Mouse (Mus musculus) right cerebral cortex, postnatal 25 days (tissue): ENCODE data around the gene Tpi1.
"Not testable (repeated sequence)": the region's sequence is repeated elsewhere in the genome, so short reads cannot be mapped to it uniquely, and the experiment has no call there.

Experiments
- DNase-seq: peaks from one replicate; pipeline ENCODE4 v3.0.0; 2022

The Tpi1 gene

DNA sequence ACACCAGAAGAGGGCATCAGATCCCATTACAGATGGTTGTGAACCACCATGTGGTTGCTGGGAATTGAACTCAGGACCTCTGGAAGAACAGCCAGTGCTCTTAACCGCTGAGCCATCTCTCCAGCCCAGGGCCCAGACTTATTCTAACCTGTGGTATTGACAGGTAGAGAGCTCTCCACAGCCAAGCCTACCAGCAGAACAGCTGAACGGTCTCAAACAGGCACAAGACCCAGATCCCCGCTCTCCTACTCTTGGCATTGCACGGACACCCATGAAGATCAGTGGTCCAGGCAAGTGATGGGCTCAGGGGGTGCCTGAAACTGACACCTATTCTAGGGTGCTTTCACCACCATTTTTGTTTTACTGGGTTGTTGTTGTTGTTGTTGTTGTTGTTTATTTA is 17.1 kb upstream of the Tpi1 start:
- not testable (repeated sequence) for DNase-seq

DNA sequence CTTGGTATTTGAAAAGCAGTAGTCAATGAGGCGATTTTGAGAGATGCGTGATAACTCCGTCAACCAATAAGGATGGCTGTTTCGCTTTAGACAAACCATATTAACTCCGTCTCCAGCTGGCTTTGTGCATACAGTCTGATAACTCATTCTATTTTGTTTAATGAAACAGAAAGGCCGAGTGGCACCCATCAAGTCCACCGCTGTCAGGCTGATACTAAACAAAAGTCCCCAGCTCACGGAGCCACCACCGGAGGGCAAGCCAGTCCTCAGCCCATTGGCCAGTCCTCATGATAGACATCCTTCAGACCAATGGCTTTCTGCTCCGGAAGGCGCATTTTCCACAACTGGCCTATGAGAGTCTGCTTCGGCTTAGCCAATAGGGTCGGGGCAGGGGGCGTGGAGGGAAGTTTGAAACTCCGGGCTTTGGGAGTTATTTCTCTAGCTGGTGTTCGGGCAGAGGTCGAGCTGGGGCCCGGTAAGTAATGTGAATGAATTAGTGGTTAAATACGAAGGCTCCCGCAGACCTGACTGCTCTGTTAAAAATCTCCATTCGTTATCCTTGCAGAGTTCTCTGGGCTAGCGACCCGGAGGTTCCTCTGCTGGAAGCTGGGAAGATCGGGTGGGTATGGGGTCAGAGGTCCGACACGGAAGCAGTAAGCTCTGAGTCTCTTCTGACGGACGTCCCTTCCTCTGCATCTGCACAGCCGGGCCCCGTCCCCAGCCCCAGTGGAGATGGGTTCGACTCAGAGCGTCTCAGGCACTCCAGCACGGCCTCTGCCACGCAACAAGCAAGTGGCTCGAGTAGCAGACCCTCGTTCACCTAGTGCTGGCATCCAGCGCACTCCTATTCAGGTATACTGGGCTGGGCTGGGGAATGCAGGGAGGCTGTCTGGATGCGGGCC is 16.0 kb upstream of the Tpi1 start:
- DNase-seq: peak; percentile 90

DNA sequence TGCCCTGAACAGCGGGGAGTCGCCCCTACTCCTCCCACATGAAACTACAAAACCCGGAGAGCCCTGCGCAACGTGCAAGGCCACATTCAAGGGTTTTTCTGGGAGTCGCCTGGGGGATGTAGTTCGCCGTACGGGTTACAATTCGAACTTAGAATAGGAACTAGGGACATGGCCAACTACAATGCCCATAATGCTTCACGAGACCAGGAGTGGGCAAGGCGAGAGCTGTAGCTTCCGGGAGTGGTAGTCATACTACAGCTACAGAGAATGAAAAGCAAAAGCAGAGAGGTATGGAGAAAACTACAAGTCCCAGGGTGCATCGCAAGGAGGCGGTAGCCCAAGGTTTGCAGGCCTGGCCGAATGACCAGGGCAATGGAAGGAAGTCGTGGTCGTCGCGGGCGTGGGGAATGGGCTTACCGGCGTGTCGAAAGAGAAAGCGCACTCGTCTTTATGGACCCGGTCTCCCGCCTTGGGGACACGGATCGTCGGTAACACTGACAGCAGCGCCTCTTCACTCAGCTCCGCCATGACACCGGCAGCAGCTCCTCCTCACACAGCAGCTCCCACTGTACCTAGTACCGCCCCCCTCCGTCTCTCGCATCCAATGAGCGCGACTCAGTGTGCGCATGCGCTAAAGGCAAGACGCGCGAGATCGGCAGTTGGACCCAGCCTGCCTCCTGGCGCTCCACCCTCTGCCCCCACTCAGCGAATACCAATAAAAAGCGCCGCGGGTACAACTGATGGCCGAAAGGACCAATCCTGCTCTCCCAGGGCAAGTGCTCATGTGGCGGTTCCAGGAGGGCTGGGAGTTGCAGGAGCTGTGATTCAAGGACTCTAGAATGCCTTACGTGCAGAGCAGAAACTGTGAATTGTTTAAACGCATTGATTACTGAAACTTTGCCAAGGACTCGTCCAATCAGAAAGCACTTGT is 15.0 kb upstream of the Tpi1 start, which contains the start of the genes Usp5 and Cdca3:
Gene Usp5, minus strand, starts transcription at position 617 of the 931 bp plus-strand sequence.
Gene Cdca3, plus strand, starts transcription at position 680 of the 931 bp plus-strand sequence.
- DNase-seq: peak; percentile 99

DNA sequence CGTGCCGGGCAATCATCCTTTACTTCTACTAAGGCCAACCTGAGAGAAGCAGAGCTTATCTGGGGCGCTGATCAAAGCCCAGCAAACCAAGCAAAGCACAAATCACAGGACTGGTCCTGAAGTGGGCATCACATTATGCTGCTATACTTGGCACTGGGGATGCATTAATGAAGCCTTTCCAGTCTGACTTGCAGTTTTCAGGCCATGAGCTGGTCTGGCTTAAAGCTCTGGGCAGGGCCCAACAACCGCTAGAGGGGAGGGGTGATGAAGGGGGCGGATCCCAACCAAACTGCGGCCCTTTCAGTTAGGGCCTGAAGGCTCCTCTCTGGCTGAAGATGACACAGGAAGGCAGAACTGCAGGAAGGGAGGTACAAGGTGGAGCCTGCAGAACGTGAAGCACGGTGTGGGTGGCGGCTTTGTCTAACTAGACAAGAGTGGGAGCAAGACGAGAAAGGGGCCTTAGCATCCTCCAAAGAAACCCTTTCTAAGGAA is 14.1 kb upstream of the Tpi1 start:
- DNase-seq: no peak

DNA sequence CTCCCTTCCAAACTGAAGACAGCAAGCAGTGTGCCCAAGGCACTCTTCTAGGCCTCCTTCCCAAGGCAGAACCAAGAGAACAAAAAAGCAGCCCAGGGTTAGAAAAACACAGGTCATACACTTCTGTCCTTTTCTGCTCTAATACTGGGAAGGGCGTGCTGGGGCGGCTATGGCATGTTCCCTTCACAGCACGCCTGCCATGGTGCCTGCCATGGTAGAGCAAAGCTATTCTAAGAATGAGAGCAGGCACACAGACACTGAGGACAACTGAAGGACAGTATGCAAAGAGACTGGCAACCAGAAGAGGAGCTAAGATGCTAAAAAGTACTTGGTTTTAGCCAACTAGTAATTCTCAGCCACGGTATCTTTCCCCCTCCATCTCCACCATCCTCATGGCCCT is 8.0 kb upstream of the Tpi1 start:
- no peak for DNase-seq

DNA sequence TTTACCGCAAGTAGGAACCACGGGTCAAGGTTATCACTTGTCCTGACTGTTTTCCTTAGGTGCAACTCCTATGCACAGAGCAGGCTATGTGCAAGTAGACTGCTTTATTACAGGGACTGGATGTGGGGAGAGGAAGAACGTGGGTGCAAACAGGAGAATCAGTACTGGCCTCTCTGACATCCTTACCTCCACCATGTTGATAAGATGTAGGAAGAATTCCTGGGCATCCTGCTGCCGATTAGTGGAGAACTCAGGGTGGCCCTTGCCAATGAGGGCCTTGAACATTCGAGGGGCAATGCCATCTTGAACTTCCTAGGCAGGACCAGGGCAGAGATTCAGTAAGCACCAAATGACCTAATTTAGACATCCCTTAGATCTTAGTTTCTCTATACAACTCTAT is 6.8 kb upstream of the Tpi1 start:
- DNase-seq: no peak

DNA sequence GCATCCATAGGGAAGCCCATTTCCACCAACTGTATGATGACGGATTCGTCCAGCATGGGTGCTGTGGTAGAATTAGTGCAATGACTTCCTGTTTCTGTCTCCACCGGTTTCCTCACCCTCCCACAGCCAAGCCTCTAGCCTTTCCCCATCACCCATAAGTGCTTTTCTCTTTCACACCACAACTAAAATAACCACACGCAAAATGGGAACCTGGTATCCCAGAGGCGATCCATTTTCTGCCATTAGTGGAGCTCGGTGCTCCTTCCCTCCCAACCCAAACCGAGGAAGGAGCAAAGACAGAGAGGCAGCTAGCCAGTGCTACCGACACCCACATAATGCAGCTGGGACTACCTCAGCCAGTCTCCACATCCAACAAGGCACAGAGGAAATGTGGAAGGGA is 3.9 kb upstream of the Tpi1 start:
- DNase-seq: no peak

DNA sequence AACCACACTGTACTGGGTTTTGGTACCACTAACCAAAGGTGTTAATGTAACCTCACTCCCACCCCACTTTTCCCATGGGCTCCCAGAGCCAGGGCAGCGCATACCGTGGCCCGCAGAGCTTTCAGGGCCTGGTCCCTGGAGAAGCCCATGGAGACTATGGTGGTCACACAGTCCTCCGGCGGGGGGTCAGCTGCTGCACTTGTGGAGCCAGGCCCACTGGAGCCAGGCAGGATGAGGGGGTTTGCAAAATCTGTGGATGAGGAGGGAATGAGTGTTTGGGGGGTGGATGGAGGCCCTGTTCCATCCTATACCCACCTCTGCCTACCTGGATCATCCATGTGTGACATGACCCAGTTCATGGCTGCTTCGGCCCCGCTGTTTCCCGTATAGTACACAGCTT is 3.5 kb upstream of the Tpi1 start:
- no peak for DNase-seq

DNA sequence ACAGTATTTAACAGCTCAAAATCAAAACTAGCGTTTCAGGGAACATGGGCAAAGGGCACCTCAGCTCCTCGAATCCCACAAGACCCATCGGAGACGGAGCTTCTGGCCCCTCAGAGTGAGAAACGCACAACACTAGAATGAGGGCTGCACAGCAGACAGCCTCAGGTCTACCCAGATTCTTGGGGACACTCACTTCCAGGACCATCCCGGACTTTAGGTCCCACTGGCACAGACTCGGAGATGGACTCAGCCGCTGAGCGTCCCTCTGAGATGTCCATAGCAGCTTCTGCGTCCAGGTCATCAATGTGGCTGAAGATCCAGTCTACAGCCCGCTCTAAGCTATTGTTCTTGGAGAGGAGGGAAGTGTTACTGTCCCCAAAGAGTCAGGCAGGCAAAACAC is 3.0 kb upstream of the Tpi1 start:
- DNase-seq: no peak

DNA sequence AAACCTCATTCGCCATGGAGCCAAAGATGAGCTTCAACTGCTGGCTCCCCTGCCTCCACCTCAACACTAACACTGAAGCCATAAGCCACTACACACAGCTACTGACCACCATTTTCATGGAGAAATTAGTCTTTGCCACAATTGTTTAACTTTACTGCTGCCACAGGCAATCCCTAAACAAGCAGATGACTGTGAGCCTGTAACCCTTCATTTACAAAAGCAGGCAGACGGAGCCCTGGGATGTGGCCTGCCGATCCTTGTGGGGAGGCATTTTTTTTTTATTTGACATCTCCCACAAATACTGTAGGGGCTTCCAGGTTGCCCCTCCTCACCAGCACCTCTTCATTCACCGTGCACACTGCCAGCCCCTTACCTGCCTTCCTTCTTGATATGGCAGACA is 2.5 kb upstream of the Tpi1 start:
- no peak for DNase-seq

DNA sequence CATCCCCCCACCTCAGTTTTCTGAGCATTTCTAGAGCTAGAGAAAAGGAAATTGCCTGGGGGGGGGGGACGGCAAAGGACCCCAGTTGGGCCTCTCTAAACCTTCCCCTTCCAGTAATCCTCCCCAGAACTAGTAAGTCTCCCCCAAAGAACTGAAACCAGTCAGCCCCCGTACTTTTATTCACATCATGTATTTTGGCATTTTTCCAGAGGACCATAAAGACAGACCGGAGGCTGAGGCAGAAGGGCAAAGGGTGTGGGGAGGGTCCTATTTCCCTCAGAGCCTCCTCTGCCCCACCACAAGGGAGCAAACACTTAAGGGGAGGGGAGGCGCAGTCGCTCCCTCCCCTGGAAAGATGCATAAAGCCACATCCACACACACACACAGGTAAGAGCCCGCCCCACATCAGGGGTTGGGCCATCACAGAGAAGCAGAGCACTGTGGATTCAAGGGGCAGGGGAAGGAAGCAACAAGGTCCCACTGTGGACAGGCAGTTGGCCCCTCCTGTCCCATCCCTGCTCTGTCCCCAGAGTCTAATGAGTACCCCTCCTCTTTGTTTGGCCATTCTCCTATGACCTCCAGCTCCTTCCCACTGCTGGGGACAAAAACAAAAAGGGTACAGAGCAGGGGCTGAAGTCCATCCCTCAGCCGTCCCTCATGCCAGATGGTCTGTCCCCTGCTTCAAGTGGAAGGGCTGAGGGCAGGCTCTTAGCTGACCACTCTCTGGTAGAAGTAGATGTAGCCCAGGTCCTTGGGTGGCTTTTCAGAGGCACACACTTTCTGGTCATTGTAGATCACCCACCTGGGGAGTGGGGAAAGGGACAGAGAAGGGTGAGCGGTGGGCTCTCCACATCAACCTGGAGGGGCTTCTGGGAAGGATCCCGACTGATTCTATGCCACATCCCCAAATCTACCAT is 1.0 kb upstream of the Tpi1 start:
- no peak for DNase-seq

DNA sequence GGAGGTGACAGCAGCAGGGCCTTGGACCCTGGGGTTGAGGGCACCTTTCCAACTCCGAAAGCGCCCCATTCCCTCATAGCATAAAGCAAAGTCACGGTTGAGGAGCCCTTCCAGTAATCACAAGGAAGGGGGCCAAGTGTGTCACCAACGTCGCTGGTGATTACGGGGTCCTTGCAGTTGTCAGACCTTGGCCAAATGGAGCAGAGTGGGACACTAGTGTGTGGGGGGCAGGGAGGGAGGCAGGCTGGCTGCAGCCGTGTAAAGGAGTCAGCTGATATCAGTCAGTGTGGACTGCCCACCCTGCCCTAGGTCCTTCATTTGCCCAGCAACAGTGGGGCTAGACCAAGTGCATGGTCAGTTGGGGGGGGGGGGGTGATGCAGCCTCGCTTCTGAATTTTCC is 352 bp upstream of the Tpi1 start:
- no peak for DNase-seq

DNA sequence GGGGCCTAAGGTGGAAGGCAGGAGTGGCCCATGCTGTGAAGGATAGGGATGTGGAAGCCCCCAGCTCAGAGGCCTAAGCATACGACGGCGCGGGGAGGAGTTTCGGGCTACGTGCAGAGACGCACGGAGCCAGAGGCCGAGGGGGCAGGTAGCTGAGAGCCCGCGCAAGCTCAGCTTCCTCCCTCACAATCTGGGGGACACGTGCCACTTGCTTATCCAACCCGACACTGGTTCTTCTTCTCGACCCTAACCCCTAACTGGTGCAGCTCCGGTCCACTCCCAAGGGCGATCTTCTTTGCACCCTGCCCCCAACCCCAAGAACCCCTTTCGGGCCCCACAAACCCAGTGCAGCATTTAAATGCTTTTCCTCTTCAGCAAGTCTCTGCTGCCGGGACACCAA is 600 bp downstream of the Tpi1 start:
- DNase-seq: peak; percentile 76

DNA sequence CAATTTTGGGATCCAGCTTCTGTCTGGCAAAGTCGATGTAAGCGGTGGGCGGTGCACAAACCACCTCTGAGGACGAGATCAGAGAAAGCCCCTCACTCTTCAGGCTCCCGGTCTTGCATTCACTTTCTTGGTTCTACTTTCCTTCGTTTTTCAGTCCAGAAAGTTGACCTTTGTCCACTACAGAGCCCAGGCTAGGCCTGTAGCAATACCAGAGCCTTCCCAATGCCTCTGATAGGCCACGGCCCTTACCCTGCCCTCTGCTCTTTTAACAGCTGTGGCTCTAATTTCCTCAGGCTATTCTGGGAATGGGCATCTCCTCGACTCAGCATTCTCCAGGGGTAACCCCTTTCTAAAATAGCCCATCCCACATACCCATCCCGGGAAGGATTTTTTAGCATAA is 1.2 kb downstream of the Tpi1 start:
- DNase-seq: no peak

DNA sequence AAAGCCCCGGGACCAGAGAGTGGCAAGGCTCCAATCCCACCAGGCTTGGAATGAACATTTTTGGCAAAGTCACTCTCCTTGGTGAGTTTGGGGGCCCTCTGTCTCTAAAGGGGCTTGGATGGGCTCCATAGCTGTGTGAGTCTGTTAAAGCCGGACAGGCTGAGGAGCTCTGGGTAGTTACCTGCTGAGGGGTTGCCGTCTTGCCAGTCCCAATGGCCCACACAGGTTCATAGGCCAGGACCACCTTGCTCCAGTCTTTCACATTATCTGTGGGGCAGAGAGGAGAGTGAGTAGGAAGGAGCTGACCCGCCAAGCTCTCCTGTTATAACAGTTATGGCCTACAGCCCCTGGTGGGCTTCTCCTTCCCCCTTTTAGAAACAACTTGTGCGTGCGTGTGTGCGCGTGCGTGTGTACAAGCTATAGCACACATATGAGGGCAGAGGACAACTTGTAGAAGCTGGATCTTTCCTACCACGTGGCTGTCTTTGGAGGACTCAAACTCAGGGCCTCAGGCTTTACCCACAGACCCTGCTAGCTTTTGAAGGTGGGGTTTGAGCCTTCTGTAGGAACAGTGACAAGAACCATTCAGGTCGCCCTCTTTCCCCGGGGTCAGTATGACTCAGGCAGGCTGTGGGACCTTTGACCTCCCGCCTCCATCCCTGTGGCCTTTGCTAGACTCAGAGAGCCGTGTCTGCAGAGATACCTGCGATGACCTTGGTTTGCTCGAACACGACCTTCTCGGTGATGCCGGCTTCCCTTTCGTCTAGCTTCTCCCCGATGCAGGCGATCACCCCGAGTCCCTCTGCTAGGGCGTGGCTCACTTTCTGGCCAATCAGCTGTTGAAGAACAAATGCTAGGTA is 2.2 kb downstream of the Tpi1 start:
- no peak for DNase-seq

DNA sequence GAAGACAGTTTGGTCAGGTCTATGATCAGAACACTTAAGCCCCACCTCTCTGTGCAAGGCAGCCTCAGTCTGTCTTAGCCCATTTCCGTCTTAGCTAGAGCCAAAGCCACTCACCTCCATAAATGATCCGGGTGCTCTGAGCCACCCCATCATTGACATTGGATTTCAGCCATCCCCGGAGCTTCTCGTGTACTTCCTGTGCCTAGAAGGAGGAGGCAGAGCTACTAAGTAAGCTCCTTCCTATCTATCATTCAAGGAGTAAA is 2.8 kb downstream of the Tpi1 start:
- DNase-seq: no peak

DNA sequence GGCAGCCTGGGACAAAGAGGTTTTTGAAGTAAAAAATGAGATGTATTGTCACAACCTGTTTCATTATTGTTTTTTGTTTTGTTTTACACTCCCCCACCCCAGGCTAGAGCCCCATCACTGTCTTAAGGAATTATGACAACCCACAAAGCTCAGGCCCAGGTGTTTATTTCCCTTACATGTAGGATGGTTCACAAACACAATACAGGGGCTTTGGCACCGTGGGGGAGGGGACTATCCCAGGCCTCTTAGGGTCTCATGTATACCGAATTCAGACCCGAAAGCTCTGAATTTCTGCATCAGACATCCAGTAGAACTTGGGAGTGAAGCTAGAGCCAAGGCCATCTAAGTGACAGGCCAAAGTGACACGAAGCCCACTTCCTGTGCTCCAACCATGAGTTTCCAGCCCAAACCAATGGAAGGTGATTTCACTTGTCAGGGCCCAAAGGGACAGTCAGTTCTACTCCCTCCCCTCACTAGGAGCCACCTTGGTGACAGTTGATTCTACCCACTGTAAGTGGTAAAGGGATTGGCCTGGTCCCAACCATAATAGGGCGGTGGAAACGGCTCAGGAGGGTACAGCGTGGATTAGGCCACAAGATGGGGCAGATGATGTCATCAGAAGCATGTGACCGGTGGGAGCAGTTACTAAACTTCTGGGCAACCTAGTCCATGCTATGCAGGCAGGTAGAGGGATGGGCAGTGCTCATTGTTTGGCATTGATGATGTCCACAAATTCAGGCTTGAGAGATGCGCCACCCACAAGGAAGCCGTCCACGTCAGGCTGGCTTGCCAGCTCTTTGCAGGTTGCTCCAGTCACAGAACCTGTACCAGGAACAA is 3.3 kb downstream of the Tpi1 start:
- DNase-seq: not testable (repeated sequence)

DNA sequence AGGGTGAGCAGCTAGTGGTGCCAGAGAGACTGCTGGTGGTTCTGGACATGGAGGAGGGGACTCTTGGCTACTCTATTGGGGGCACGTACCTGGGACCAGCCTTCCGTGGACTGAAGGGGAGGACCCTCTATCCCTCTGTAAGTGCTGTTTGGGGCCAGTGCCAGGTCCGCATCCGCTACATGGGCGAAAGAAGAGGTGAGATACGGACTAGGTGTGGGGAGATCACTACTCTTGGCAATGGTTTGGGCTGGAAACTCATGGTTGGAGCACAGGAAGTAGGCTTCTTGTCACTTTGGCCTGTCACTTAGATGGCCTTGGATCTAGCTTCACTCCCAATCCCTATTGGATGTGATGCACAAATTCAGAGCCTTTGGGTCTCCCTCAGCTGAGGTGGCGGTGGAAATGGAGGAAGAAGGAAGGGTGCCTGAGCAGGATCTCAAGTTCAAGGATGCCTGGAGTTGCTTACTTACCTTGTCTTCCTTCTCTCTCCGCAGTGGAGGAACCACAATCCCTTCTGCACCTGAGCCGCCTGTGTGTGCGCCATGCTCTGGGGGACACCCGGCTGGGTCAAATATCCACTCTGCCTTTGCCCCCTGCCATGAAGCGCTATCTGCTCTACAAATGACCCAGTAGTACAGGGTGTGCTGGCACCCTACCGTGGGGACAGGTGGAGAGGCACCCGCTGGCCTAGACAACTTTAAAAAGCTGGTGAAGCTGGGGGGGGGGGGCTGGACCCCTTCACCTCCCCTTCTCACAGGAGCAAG is 4.1 kb downstream of the Tpi1 start:
- DNase-seq: no peak

DNA sequence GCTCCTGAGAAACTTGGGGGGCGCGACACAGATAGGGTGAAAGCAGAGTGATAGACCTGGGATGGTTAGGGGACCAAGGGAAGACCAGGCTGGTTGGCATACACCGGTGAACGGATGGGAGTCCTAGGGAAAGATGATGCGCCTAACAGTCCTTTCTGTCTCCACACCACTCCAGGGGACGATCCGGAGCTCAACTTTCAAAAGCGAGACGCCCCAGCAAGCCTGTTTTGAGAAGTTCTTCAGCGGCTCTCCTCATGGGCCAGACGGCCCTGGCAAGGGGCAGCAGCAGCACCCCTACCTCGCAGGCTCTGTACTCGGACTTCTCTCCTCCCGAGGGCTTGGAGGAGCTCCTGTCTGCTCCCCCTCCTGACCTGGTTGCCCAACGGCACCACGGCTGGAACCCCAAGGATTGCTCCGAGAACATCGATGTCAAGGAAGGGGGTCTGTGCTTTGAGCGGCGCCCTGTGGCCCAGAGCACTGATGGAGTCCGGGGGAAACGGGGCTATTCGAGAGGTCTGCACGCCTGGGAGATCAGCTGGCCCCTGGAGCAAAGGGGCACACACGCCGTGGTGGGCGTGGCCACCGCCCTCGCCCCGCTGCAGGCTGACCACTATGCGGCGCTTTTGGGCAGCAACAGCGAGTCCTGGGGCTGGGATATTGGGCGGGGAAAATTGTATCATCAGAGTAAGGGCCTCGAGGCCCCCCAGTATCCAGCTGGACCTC is 4.9 kb downstream of the Tpi1 start:
- peak; percentile 72 for DNase-seq
